Mouse (Mus musculus) lung, embryonic 16.5 days (tissue): ENCODE data around the gene Mical3. TPM values are rescaled to one million over a fixed set of nuclear protein-coding genes. Genes with fewer than 3 reads are reported as not detected.
A peak's percentile ranks its signal among the peaks of the same experiment; 100 is the strongest.

Experiments used
- ATAC-seq: fragments of 200-750 bp; cut with Nextera tagmentation; 2 replicates; pipeline ENCODE4 v1.8.0; 2017; ENCODE audit warnings: low read depth, mild to moderate bottlenecking, moderate library complexity
- H3K27ac ChIP-seq: fragments of 300-500 bp; sonication (generic); 2 replicates; pipeline ENCODE4 v1.5.1; 2014; ENCODE audit warnings: mild to moderate bottlenecking, control low read depth, low read length
- H3K27me3 ChIP-seq: fragments of 300-500 bp; sonication (generic); 2 replicates; pipeline ENCODE4 v1.6.1; 2014; ENCODE audit warnings: low read depth, low read length, mixed read lengths; ENCODE audit not compliant: control insufficient read depth, insufficient read depth
- H3K36me3 ChIP-seq: fragments of 300-500 bp; sonication (generic); 2 replicates; pipeline ENCODE4 v1.6.1; 2014; ENCODE audit warnings: low read length; ENCODE audit not compliant: control insufficient read depth, insufficient read depth
- H3K4me1 ChIP-seq: fragments of 300-500 bp; sonication (generic); replicated peaks from 2 replicates; pipeline ENCODE4 v1.6.1; 2014; ENCODE audit warnings: low read length, mixed read lengths; ENCODE audit not compliant: control insufficient read depth, insufficient read depth
- H3K4me2 ChIP-seq: fragments of 300-500 bp; sonication (generic); 2 replicates; pipeline ENCODE4 v1.6.1; 2014; ENCODE audit warnings: low read depth, low read length, control low read depth
- H3K4me3 ChIP-seq: fragments of 300-500 bp; sonication (generic); 2 replicates; pipeline ENCODE4 v1.5.1; 2014; ENCODE audit warnings: mild to moderate bottlenecking, low read length, control low read depth
- H3K9ac ChIP-seq: fragments of 300-500 bp; sonication (generic); 2 replicates; pipeline ENCODE4 v1.6.1; 2014; ENCODE audit warnings: low read length, control low read depth
- H3K9me3 ChIP-seq: fragments of 300-500 bp; sonication (generic); 2 replicates; pipeline ENCODE4 v1.6.1; 2016; ENCODE audit warnings: low read length; ENCODE audit not compliant: control insufficient read depth
- WGBS: fragments of 180-500 bp; shearing (Covaris S2); extraction: QIAGEN DNeasy Blood & Tissue Kit; methylation state at CpG from one replicate; pipeline ENCODE4 v1.1.7; 2014; 5-methylcytosine and 5-hydroxymethylcytosine counted together
- polyA plus RNA-seq: library from polyadenylated mRNA; unstranded; fragments of >200 nt; fragmentation: Nextera tagmentation; extraction: Ambion mirVana; gene quantifications from 2 replicates; pipeline ENCODE4 v1.2.1, GENCODE M21; 2015

The Mical3 gene
- polyA plus RNA-seq, 1 experiment from 2014 or later, result 15.9 TPM

DNA sequence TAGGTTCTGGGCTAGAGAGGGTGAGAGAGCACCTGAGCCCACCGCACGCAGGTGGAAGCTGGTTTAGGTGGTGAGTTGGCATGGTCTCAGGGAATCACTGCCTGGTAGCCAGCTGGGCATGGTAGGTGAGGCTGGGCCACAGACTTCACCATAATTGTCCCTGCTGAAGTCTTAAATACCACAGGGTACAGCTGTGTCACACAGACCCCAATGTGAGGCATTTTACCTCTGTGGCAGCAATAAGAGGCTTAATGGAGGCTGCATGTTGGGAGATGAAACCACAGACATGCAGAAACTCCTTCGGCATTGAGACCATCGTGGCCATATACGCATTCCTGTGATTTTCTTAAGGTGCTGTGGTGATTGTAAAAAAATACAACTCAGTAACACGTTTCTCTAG is 178.3 kb downstream of the Mical3 start:
- H3K9me3 ChIP-seq, result no peaks in the 10 kb centered on the region
- H3K9ac ChIP-seq, result no peak overlapping the region
- H3K4me2 ChIP-seq, result no peak overlapping the region
- peaks cover 6% of the 10 kb centered on the region; the same call in 1 of the 2 replicates for H3K36me3 ChIP-seq
- WGBS, result 93% methylated on average over 6 of the region's 6 CpGs
- H3K4me1 ChIP-seq, result no peaks in the 10 kb centered on the region
- H3K27ac ChIP-seq, result no peak overlapping the region
- no peak for ATAC-seq
- no peaks in the 10 kb centered on the region for H3K27me3 ChIP-seq
- H3K4me3 ChIP-seq, result no peak overlapping the region

GRCm38 (mm10) chr6:120951311-120951710 is 179.5 kb downstream of the Mical3 start:
- peak; percentile 74 for ATAC-seq
- peaks cover 5% of the 10 kb centered on the region; the same call in 1 of the 2 replicates for H3K36me3 ChIP-seq

GRCm38 (mm10) chr6:120945510-120945909 is 185.3 kb downstream of the Mical3 start:
- ATAC-seq, result no peak
- Histone ChIP-seq H3K9me3 (no peaks in the 10 kb centered on the region), H3K9ac (no peak overlapping the region), H3K27me3 (no peaks in the 10 kb centered on the region), H3K36me3 (0 out of 2 replicates have a peak, but pooled peaks cover 2% of the 10 kb centered on the region), H3K27ac (no peak overlapping the region), H3K4me1 (no peaks in the 10 kb centered on the region), H3K4me3 (no peak overlapping the region), H3K4me2 (no peak overlapping the region)
- 89% methylated on average over 9 of the region's 9 CpGs for WGBS

More at GRCm38 (mm10) chr6:120951311-120951710, 179.5 kb downstream of the Mical3 start:
- Histone ChIP-seq H3K27me3 (no peaks in the 10 kb centered on the region), H3K4me2 (no peak overlapping the region), H3K4me1 (no peaks in the 10 kb centered on the region), H3K9ac (no peak overlapping the region), H3K27ac (no peak overlapping the region), H3K4me3 (no peak overlapping the region), H3K9me3 (no peaks in the 10 kb centered on the region)
- WGBS, result 69% methylated on average over 6 of the region's 6 CpGs

DNA sequence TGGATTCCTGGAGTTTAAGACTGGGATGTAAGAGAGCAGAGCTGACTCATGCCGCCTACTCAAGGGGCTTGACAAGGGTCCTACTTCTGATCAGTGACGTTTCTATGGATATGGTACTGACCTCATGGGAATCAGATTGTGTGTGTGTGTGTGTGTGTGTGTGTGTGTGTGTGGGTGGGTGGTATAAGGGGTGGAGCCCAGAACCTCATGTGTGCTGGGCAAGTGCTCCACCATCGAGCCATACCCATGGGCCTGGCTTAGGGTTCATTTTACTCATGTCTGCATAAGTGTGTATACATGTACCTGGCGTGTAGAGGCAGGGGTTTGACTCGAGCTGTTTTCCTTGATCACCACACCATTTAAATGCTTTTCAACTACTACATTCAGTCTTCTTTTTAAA is 186.8 kb downstream of the Mical3 start:
- H3K27me3 ChIP-seq, result no peaks in the 10 kb centered on the region
- ATAC-seq, result no peak
- no peaks in the 10 kb centered on the region for H3K9me3 ChIP-seq
- no peak overlapping the region for H3K27ac ChIP-seq
- H3K36me3 ChIP-seq, result 0 out of 2 replicates have a peak, but pooled peaks cover 2% of the 10 kb centered on the region
- H3K4me1 ChIP-seq, result no peaks in the 10 kb centered on the region
- H3K4me2 ChIP-seq, result no peak overlapping the region
- H3K9ac ChIP-seq, result no peak overlapping the region
- no peak overlapping the region for H3K4me3 ChIP-seq
- WGBS, result 74% methylated on average over 5 of the region's 5 CpGs

- no peaks in the 10 kb centered on the region for H3K9me3 ChIP-seq
- H3K9ac ChIP-seq, result no peak overlapping the region
- 0 out of 2 replicates have a peak, but pooled peaks cover 2% of the 10 kb centered on the region for H3K36me3 ChIP-seq
- WGBS, result 59% methylated on average over 10 of the region's 10 CpGs
- no peak for ATAC-seq
- H3K27ac ChIP-seq, result no peak overlapping the region
- H3K4me2 ChIP-seq, result no peak overlapping the region
- no peaks in the 10 kb centered on the region for H3K4me1 ChIP-seq
- no peak overlapping the region for H3K4me3 ChIP-seq
- H3K27me3 ChIP-seq, result no peaks in the 10 kb centered on the region
Observed at GRCm38 (mm10) chr6:120943551-120943950, 187.2 kb downstream of the Mical3 start.

DNA sequence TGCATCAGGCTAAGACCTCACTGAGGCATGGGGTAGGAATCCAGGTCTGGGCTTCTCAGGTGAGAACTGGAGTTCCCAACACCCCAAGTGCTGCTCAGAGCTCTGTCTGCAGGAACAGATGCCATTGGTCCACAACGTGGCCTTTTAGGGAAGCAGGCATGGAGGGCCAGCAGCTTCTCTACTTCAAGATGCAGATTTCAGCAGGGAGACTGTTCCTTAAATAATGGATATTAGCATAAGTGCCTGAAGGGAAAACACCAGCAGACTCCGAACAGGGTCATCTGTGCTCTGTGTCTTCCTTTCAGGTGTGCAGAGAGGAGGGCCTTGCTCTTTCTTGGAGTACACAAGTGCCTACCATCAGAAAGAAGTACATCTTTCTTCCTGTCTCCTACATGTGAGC is 187.7 kb downstream of the Mical3 start:
- no peak for ATAC-seq
- no peak overlapping the region for H3K27ac ChIP-seq
- no peak overlapping the region for H3K9ac ChIP-seq
- H3K9me3 ChIP-seq, result no peaks in the 10 kb centered on the region
- 78% methylated on average over 2 of the region's 2 CpGs for WGBS
- H3K4me1 ChIP-seq, result no peaks in the 10 kb centered on the region
- 0 out of 2 replicates have a peak, but pooled peaks cover 2% of the 10 kb centered on the region for H3K36me3 ChIP-seq
- no peak overlapping the region for H3K4me3 ChIP-seq
- no peak overlapping the region for H3K4me2 ChIP-seq
- no peaks in the 10 kb centered on the region for H3K27me3 ChIP-seq

DNA sequence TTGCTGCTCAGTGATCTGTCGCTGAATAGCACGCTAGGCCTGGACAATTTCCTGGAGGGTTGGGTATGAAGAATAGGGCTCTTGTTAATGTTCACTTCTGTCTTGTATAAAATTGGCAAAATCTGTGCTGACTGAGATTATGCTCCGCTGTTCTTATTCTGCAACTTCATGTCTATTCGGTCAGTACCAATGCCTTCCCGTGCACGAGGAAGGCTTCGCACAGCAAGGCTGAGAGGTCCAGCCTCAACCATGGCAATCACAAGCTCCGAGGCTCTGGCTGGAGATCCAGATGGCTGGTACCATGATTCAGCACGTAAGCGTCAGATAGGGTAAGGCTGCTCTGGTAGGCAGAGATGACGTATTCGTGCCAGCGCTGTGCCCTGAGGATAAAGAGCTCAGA is 189.2 kb downstream of the Mical3 start:
- H3K27ac ChIP-seq, result no peak overlapping the region

DNA sequence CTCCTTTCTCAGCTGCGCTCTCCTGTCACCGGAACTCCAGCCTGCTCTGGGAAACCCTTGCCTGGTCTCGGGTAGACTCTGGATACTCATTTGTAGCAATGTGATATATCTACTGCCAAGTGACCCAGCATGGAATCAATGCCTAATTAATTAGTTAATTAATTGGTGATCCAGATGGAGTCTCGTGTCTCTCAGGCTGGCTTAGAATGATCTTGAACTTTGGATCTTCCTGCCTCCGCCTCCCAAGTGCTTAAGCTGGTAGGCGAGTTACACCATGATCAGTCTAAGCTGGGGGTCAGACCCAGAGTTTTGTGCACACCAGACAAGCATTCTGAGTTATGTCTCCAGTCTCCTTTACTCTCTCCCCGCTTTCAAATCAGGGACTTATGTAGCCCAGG is 189.7 kb downstream of the Mical3 start:
- no peaks in the 10 kb centered on the region for H3K27me3 ChIP-seq
- no peaks in the 10 kb centered on the region for H3K4me1 ChIP-seq
- H3K27ac ChIP-seq, result no peak overlapping the region
- H3K9ac ChIP-seq, result no peak overlapping the region
- H3K9me3 ChIP-seq, result no peaks in the 10 kb centered on the region
- no peak for ATAC-seq
- WGBS, result 83% methylated on average over 7 of the region's 7 CpGs
- H3K4me2 ChIP-seq, result no peak overlapping the region
- H3K36me3 ChIP-seq, result 0 out of 2 replicates have a peak, but pooled peaks cover 2% of the 10 kb centered on the region
- H3K4me3 ChIP-seq, result no peak overlapping the region

More for the DNA sequence above, 189.2 kb downstream of the Mical3 start:
- Histone ChIP-seq H3K9me3 (no peaks in the 10 kb centered on the region), H3K4me2 (no peak overlapping the region), H3K36me3 (0 out of 2 replicates have a peak, but pooled peaks cover 2% of the 10 kb centered on the region), H3K9ac (no peak overlapping the region), H3K27me3 (no peaks in the 10 kb centered on the region), H3K4me3 (no peak overlapping the region), H3K4me1 (no peaks in the 10 kb centered on the region)
- 94% methylated on average over 13 of the region's 13 CpGs for WGBS
- no peak for ATAC-seq

GRCm38 (mm10) chr6:120940446-120941083 is 190.2 kb downstream of the Mical3 start:
- H3K4me1 ChIP-seq, result no peaks in the 10 kb centered on the region
- no peak overlapping the region for H3K27ac ChIP-seq
- ATAC-seq, result no peak
- no peak overlapping the region for H3K4me3 ChIP-seq
- H3K27me3 ChIP-seq, result no peaks in the 10 kb centered on the region
- no peaks in the 10 kb centered on the region for H3K9me3 ChIP-seq
- no peaks in the 10 kb centered on the region for H3K36me3 ChIP-seq
- no peak overlapping the region for H3K4me2 ChIP-seq
- no peak overlapping the region for H3K9ac ChIP-seq
- 84% methylated on average over 7 of the region's 7 CpGs for WGBS
